Mouse (Mus musculus): ENCODE measurements at regions not wholly inside any gene's neighbourhood (a gene's known extent, or its start where the extent isn't known, plus 50 kb on each side); places are given as distances from the start of the nearest gene placed in this dataset.

- TF ChIP-seq CTCF (IDR thresholded peaks at IDR 0.05) (no peak), EP300 (IDR thresholded peaks at IDR 0.05) (no peak)
Observed at GRCm38 (mm10) chr7:111150540-111150939, 67.7 kb upstream of the Eif4g2 start.

Data from lung, postnatal 0 days (tissue).